Mouse (Mus musculus) midbrain, embryonic 11.5 days (tissue): Measurements from ENCODE around the gene Ap2m1. TPM values are rescaled to one million over a fixed set of nuclear protein-coding genes. Genes with fewer than 3 reads are reported as not detected.

Experiments
- ATAC-seq: fragments of 200-750 bp; cut with Nextera tagmentation; 2 replicates; pipeline ENCODE4 v1.8.0; 2017; ENCODE audit warnings: moderate TSS enrichment, moderate library complexity; ENCODE audit not compliant: low FRiP score
- DNase-seq: peaks from one replicate; pipeline ENCODE4 v3.0.0; 2015; ENCODE audit warnings: low spot score; ENCODE audit errors: missing footprints
- H3K27ac ChIP-seq: fragments of 300-500 bp; sonication (generic); 2 replicates; pipeline ENCODE4 v1.5.1; 2014; ENCODE audit warnings: low read depth, low read length
- H3K27me3 ChIP-seq: fragments of 300-500 bp; sonication (generic); 2 replicates; pipeline ENCODE4 v1.6.1; 2014; ENCODE audit warnings: mild to moderate bottlenecking, low read length, moderate library complexity, mixed read lengths; ENCODE audit not compliant: control insufficient read depth, insufficient read depth
- H3K36me3 ChIP-seq: fragments of 300-500 bp; sonication (generic); 2 replicates; pipeline ENCODE4 v1.6.1; 2014; ENCODE audit warnings: mild to moderate bottlenecking, low read length, moderate library complexity, mixed read lengths; ENCODE audit not compliant: control insufficient read depth, insufficient read depth
- H3K4me1 ChIP-seq: fragments of 300-500 bp; sonication (generic); 2 replicates; pipeline ENCODE4 v1.6.1; 2014; ENCODE audit warnings: low read length; ENCODE audit not compliant: control insufficient read depth, insufficient read depth
- H3K4me2 ChIP-seq: fragments of 300-500 bp; sonication (generic); 2 replicates; pipeline ENCODE4 v1.6.1; 2014; ENCODE audit warnings: mild to moderate bottlenecking, moderate library complexity
- H3K4me3 ChIP-seq: fragments of 300-500 bp; sonication (generic); 2 replicates; pipeline ENCODE4 v1.5.1; 2014; ENCODE audit warnings: low read depth, low read length
- H3K9ac ChIP-seq: fragments of 300-500 bp; sonication (generic); 2 replicates; pipeline ENCODE4 v1.6.1; 2014; ENCODE audit warnings: low read length
- H3K9me3 ChIP-seq: fragments of 300-500 bp; sonication (generic); 2 replicates; pipeline ENCODE4 v1.6.1; 2016; ENCODE audit warnings: low read length; ENCODE audit not compliant: control insufficient read depth
- WGBS: fragments of 180-500 bp; shearing (Covaris S2); extraction: QIAGEN DNeasy Blood & Tissue Kit; methylation state at CpG from one replicate; pipeline ENCODE4 v1.1.7; 2014; 5-methylcytosine and 5-hydroxymethylcytosine counted together
- polyA plus RNA-seq: library from polyadenylated mRNA; unstranded; fragments of >200 nt; fragmentation: Nextera tagmentation; extraction: Ambion mirVana; gene quantifications from 2 replicates; pipeline ENCODE4 v1.2.1, GENCODE M21; 2014

Ap2m1 gene
- polyA plus RNA-seq, 1 experiment from 2014 or later = 867 TPM

DNA sequence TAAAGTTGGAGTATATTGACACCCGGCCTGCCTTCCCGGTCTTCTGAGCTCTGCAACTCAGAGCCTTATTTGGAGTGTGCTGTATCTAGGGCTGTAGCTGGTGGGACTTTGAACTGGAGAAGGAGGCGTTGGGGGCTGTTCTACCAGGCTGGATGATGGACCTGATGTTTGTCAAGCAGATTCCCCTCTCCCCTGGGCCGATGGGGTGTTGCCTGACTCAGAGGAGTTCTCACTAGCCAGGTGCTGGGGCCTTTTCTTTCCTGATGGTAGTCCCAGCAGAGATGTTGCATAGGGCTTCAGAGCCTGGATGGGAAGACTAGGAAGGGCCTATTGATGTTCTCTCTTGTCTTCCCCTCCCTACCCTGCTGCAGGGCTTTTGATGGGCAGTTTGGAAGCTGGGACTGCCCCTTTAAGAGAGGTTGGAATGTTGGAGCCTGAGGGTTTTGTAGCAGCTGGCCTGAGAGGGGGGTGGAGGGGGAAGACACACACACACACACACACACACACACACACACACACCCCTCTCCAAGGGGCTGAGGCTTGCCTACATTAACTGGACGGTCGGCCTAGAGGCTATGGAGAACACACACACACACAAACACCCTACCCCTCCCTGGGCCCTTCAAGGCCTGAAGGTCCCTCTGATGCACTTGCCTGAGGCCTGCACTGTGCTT lies 17.4 kb upstream of the Ap2m1 start:
- peak; percentile 73 for ATAC-seq
- WGBS = 0% methylated on average over 6 of the region's 6 CpGs

DNA sequence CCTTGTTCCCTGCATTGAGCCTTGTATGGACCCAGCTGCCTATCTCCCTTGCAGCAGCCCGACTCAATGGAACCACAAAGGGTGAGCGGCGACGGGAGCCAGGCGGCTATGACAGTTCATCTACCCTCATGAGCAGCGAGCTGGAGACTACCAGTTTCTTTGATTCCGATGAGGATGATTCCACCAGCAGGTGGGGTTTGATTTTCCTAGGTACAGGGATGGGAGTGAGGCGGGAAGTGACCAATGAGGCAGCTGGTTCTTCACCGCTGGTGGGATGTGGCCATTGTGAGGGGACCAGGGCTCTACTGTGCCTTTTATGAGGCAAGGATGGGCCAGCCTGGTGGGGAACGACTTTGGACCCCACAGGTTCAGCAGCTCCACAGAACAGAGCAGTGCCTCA lies 11.4 kb upstream of the Ap2m1 start:
- H3K4me2 ChIP-seq = no peak overlapping the region

More for the DNA sequence above, 17.4 kb upstream of the Ap2m1 start:
- Histone ChIP-seq H3K9ac (peak overlapping the region; percentile 99), H3K36me3 (no peaks in the 10 kb centered on the region), H3K9me3 (no peaks in the 10 kb centered on the region), H3K4me1 (peaks cover 18% of the 10 kb centered on the region), H3K27me3 (no peaks in the 10 kb centered on the region), H3K27ac (peak overlapping the region; percentile 85), H3K4me2 (peak overlapping the region; percentile 81), H3K4me3 (peak overlapping the region; percentile 97)
- DNase-seq = peak; percentile 96

DNA sequence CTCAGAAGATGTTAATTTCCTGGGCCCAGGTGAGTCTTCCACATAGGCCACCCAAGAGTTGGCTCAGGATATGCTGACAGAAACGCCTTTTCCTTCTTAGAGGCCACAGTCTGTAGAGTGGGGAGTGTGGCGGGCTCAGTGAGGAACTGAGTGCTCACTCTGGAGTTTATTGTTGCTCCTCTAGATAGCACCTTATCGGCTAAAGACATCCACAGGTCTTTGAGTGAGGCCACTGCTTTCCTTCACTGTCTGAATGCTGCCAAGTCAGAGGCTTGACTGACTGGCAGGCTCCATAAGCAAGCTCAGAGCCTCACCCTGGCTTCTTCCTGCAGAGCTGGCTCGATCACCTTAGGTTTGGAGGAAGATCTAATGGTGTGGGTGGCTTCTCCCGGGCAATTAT lies 6.5 kb upstream of the Ap2m1 start:
- no peak overlapping the region for H3K4me3 ChIP-seq
- ATAC-seq (no peak), DNase-seq (no peak)
- peaks cover 62% of the 10 kb centered on the region for H3K36me3 ChIP-seq
- no peak overlapping the region for H3K4me2 ChIP-seq
- H3K4me1 ChIP-seq = no peaks in the 10 kb centered on the region
- H3K27ac ChIP-seq = no peak overlapping the region
- H3K9ac ChIP-seq = no peak overlapping the region
- 91% methylated on average over 5 of the region's 5 CpGs for whole genome bisulfite sequencing
- no peaks in the 10 kb centered on the region for H3K27me3 ChIP-seq
- H3K9me3 ChIP-seq = no peaks in the 10 kb centered on the region

More for the DNA sequence above, 11.4 kb upstream of the Ap2m1 start:
- Histone ChIP-seq H3K4me3 (no peak overlapping the region), H3K9me3 (no peaks in the 10 kb centered on the region), H3K27ac (no peak overlapping the region), H3K36me3 (peaks cover 50% of the 10 kb centered on the region), H3K4me1 (peaks cover 9% of the 10 kb centered on the region), H3K9ac (no peak overlapping the region), H3K27me3 (no peaks in the 10 kb centered on the region)
- no peak for ATAC-seq
- no peak for DNase-seq
- WGBS = 86% methylated on average over 10 of the region's 10 CpGs

DNA sequence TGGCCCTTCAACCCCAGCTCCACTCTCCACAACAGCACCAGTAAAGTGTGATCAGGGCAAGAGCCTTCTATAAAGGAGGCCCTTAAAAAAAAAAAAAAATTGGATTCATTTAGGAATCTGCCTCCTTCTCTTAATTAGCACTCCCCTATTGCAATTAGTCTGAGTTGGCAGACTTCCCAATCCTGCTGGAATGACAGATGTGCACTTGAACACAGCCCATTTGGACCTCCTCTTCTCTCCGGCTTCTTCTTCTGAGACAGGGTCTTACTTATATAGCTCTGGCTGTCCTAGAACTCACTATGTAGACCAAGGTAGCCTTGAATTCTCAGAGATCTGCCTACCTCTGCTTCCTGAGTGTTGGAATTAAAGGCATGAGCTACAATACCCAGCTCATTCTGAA lies 5.9 kb upstream of the Ap2m1 start:
- no peaks in the 10 kb centered on the region for H3K4me1 ChIP-seq
- DNase-seq = no peak
- no peak overlapping the region for H3K4me2 ChIP-seq
- H3K27me3 ChIP-seq = no peaks in the 10 kb centered on the region
- no peak overlapping the region for H3K4me3 ChIP-seq
- no peak overlapping the region for H3K27ac ChIP-seq
- WGBS = 88% methylated on average over 1 of the region's 1 CpGs
- H3K9me3 ChIP-seq = no peaks in the 10 kb centered on the region
- no peak for ATAC-seq
- no peak overlapping the region for H3K9ac ChIP-seq
- peaks cover 56% of the 10 kb centered on the region for H3K36me3 ChIP-seq

DNA sequence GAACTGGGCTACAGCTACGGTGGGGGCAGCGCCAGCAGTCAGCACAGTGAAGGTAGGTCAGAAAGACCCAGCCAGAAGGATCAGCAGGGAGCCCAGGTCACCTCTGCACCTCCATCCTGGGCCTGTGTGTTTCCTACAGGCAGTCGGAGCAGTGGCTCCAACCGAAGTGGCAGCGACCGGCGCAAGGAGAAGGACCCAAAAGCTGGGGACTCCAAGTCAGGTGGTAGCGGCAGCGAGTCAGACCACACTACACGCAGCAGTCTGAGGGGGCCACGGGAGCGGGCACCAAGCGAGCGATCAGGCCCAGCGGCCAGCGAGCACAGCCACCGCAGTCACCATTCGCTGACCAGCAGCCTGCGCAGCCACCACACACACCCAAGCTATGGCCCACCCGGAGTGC lies 4.3 kb upstream of the Ap2m1 start:
- DNase-seq = no peak
- Histone ChIP-seq H3K27ac (no peak overlapping the region), H3K4me1 (peaks cover under 1% of the 10 kb centered on the region), H3K27me3 (no peaks in the 10 kb centered on the region), H3K36me3 (peaks cover 46% of the 10 kb centered on the region), H3K4me3 (no peak overlapping the region), H3K9ac (no peak overlapping the region), H3K4me2 (no peak overlapping the region), H3K9me3 (no peaks in the 10 kb centered on the region)
- no peak for ATAC-seq
- 96% methylated on average over 20 of the region's 20 CpGs for WGBS

DNA sequence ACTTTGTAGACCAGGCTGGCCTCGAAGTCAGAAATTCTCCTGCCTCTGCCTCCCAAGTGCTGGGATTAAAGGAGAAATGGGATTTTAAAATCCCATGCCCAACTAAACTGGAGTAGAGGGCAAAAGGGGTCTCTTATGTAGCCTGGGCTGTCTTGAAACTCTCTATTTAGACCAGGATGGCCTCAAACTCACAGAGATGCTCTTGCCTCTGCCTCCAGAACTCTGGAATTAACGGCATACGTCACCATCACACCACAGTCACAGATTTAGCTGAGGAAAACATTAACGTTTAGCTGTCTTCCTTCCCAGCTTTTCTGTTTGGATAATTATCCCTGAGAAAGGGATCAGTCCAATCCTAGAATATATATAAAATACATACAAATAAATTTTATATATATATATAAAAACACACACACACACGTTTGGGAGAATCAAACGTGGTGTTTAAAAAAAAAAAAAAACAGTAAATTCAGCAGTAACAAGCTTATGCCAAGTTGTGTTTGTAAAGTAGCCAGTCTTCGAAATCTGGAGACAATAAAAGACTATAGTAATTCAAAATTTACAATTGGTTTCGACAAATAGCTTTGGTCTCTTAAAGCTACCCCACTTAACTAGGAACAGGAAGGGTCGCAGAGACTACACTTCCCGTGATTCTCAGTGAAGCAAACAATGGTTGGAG lies 522 bp upstream of the Ap2m1 start:
- Histone ChIP-seq H3K36me3 (peaks cover 17% of the 10 kb centered on the region), H3K9ac (no peak overlapping the region), H3K4me2 (no peak overlapping the region), H3K9me3 (no peaks in the 10 kb centered on the region), H3K27ac (no peak overlapping the region), H3K27me3 (no peaks in the 10 kb centered on the region), H3K4me1 (peaks cover 16% of the 10 kb centered on the region), H3K4me3 (no peak overlapping the region)
- ATAC-seq = no peak
- DNase-seq = no peak
- WGBS = 52% methylated on average over 10 of the region's 10 CpGs

DNA sequence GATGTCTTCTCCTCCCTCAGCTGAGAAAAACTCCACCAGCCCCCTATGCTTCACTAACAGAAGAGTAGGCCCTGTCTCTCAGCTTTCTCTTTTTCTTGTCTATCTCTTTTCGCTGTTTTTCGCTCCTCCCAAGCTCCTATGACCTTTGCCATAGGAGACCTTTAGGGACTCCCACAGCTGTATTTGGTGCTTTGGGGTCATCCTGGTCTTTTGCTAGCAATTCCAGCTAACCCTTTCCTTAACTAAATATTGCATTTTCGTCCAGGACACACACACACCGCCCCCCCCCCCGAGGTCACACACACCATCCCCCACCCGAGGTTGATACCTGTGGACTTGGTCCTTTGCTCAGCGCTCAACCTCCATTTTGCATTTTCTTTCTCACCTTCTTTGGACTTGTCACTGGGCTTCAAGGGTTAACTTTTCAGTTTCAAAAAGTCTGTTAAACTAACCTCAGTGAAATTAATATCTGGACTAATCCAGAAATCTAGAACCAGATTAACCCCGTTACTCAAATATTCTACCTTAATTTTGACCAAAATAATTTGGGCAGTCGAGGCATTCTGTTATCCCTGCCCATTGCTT lies 895 bp downstream of the Ap2m1 start:
- peak overlapping the region; percentile 94 for H3K9ac ChIP-seq
- H3K27ac ChIP-seq = 0 out of 2 replicates have a peak overlapping the region, but pooled peaks have one; percentile 53
- peak; percentile 84 for DNase-seq
- peak overlapping the region; percentile 73 for H3K4me3 ChIP-seq
- 31% methylated on average over 9 of the region's 9 CpGs for WGBS
- H3K36me3 ChIP-seq = peaks cover 17% of the 10 kb centered on the region
- no peak for ATAC-seq
- H3K9me3 ChIP-seq = no peaks in the 10 kb centered on the region
- peaks cover 16% of the 10 kb centered on the region for H3K4me1 ChIP-seq
- H3K27me3 ChIP-seq = no peaks in the 10 kb centered on the region
- peak overlapping the region; percentile 87 for H3K4me2 ChIP-seq

DNA sequence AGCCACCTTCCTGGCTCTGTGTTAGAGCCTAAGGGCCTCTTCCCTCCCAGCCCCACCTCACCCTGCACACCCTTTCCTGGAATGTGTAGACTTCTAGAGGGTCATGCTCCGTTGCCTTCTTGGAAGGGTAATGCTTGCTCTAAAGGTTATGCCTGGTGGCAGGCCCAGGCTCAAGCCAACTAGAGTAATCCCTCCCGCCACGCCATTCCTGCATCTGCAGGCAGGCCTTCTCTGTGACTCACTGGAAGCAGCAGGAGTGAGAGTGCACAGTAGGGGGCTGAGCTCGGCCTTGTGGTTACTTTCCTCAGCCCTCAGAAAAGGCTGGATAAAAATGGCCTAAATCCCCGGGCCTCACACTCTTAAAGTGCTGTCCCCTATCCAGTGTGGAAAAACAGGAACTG lies 1.8 kb downstream of the Ap2m1 start:
- peaks cover 16% of the 10 kb centered on the region for H3K36me3 ChIP-seq
- no peaks in the 10 kb centered on the region for H3K27me3 ChIP-seq
- peak overlapping the region; percentile 87 for H3K4me2 ChIP-seq
- H3K9me3 ChIP-seq = no peaks in the 10 kb centered on the region
- no peak overlapping the region for H3K27ac ChIP-seq
- peak overlapping the region; percentile 73 for H3K4me3 ChIP-seq
- peaks cover 16% of the 10 kb centered on the region for H3K4me1 ChIP-seq
- WGBS = 10% methylated on average over 5 of the region's 5 CpGs
- ATAC-seq = no peak
- peak overlapping the region; percentile 53 for H3K9ac ChIP-seq
- peak; percentile 87 for DNase-seq
